Mouse (Mus musculus) heart, adult 2 months (tissue): ENCODE results near the gene Usp29. TPM values are rescaled to one million over a fixed set of nuclear protein-coding genes. Genes with fewer than 3 reads are reported as not detected.
"Not testable (repeated sequence)": the region's sequence is repeated elsewhere in the genome, so short reads cannot be mapped to it uniquely, and the experiment has no call there.

Source experiments
- DNase-seq, 2 experiments: peaks; one replicate each; pipeline ENCODE4 v3.0.0; 2021
- H3K27ac ChIP-seq: fragments of 200-600 bp; 2 replicates; pipeline ENCODE4 v1.8.1; 2022
- H3K27me3 ChIP-seq: fragments of 200-500 bp; 2 replicates; pipeline ENCODE4 v1.6.1; 2012; ENCODE audit warnings: mild to moderate bottlenecking, low read length, inconsistent platforms, mixed read lengths; ENCODE audit not compliant: control insufficient read depth, insufficient read depth
- H3K36me3 ChIP-seq: fragments of 200-500 bp; 2 replicates; pipeline ENCODE4 v1.6.1; 2012; ENCODE audit warnings: low read length, inconsistent platforms; ENCODE audit not compliant: control insufficient read depth, insufficient read depth
- H3K4me1 ChIP-seq: fragments of 200-500 bp; 2 replicates; pipeline ENCODE4 v1.6.1; 2011; ENCODE audit warnings: low read length; ENCODE audit not compliant: control insufficient read depth, insufficient read depth
- H3K4me3 ChIP-seq: fragments of 200-600 bp; 2 replicates; pipeline ENCODE4 v1.8.1; 2022
- H3K79me2 ChIP-seq: fragments of 200-500 bp; replicated peaks from 2 replicates; pipeline ENCODE4 v1.6.1; 2012; ENCODE audit warnings: mild to moderate bottlenecking, inconsistent platforms, low read length, moderate library complexity, mixed read lengths; ENCODE audit not compliant: control insufficient read depth, insufficient read depth
- H3K9ac ChIP-seq: fragments of 200-500 bp; 2 replicates; pipeline ENCODE4 v1.6.1; 2012; ENCODE audit warnings: low read depth, mild to moderate bottlenecking, control low read depth, inconsistent platforms, low read length, mixed read lengths
- CTCF ChIP-seq: fragments of 200-600 bp; IDR thresholded peaks from 2 replicates; pipeline ENCODE4 v1.8.1; 2022; ENCODE audit warnings: antibody characterized with exemption, mild to moderate bottlenecking, moderate library complexity
- EP300 ChIP-seq: fragments of 200-500 bp; IDR thresholded peaks from 2 replicates; pipeline ENCODE4 v1.6.1; 2011; ENCODE audit warnings: low read depth, low read length, control low read depth; ENCODE audit not compliant: insufficient read depth
- POLR2A ChIP-seq: fragments of 200-500 bp; IDR thresholded peaks from 2 replicates; pipeline ENCODE4 v1.6.1; 2011; ENCODE audit warnings: mild to moderate bottlenecking, low read depth, low read length, control low read depth; ENCODE audit not compliant: insufficient read depth
- WGBS: fragments of 180-500 bp; shearing (Covaris S2); methylation state at CpG from one replicate; pipeline ENCODE4 v1.1.7; 2018; 5-methylcytosine and 5-hydroxymethylcytosine counted together
- intact Hi-C: fragments of 180-260 bp; cut with DNase I; formaldehyde crosslinking; loops from one replicate; pipeline ENCODE4 v1.15.1; 2025
- polyA plus RNA-seq: library from polyadenylated mRNA; depleted of rRNA; stranded (reverse); fragments of >200 nt; gene quantifications from 2 replicates; pipeline ENCODE4 v1.2.3, GENCODE M21; 2012
- total RNA-seq, 2 experiments: library from RNA; stranded (reverse); gene quantifications; 2 replicates each; pipeline ENCODE4 v1.2.3; 2021

Usp29 gene
- total and polyA plus RNA-seq, 3 experiments = 0.11 to 0.16 TPM; not detected in 1

- Histone ChIP-seq H3K9ac (no peak overlapping the region), H3K27ac (no peak overlapping the region), H3K79me2 (no peaks in the 10 kb centered on the region), H3K36me3 (no peaks in the 10 kb centered on the region), H3K4me3 (no peak overlapping the region), H3K27me3 (no peaks in the 10 kb centered on the region), H3K4me1 (no peaks in the 10 kb centered on the region)
- TF ChIP-seq CTCF = no peak
- TF ChIP-seq EP300 = no peak
- TF ChIP-seq POLR2A = no peak
- intact Hi-C loops = no loop called here
- 76% methylated on average over 3 of the region's 3 CpGs for WGBS
- no peak for DNase-seq
Measured at GRCm38 (mm10) chr7:6868831-6869230, 138.5 kb downstream of the Usp29 start.

GRCm38 (mm10) chr7:6869556-6869955 is 139.2 kb downstream of the Usp29 start:
- whole genome bisulfite sequencing = 80% methylated on average over 1 of the region's 1 CpGs
- no peak overlapping the region for H3K9ac ChIP-seq
- intact Hi-C loops = no loop called here
- H3K4me3 ChIP-seq = no peak overlapping the region
- no peak overlapping the region for H3K27ac ChIP-seq
- DNase-seq = no peak
- no peaks in the 10 kb centered on the region for H3K79me2 ChIP-seq
- H3K27me3 ChIP-seq = no peaks in the 10 kb centered on the region
- no peaks in the 10 kb centered on the region for H3K4me1 ChIP-seq
- TF ChIP-seq POLR2A = no peak
- TF ChIP-seq EP300 = no peak
- no peak for TF ChIP-seq CTCF
- H3K36me3 ChIP-seq = no peaks in the 10 kb centered on the region

GRCm38 (mm10) chr7:6874448-6874847 is 144.1 kb downstream of the Usp29 start:
- no peaks in the 10 kb centered on the region for H3K36me3 ChIP-seq
- no peak overlapping the region for H3K4me3 ChIP-seq
- no peaks in the 10 kb centered on the region for H3K79me2 ChIP-seq
- no peaks in the 10 kb centered on the region for H3K4me1 ChIP-seq
- DNase-seq = no peak
- 77% methylated on average over 19 of the region's 19 CpGs for WGBS
- no peak overlapping the region for H3K27ac ChIP-seq
- intact Hi-C loops = no loop called here
- TF ChIP-seq EP300 (no peak), POLR2A (no peak), CTCF (no peak)
- no peak overlapping the region for H3K9ac ChIP-seq
- no peaks in the 10 kb centered on the region for H3K27me3 ChIP-seq

- 63% methylated on average over 1 of the region's 1 CpGs for WGBS
- intact Hi-C loops = no loop called here
- TF ChIP-seq EP300 (no peak), POLR2A (no peak), CTCF (no peak)
Measured at GRCm38 (mm10) chr7:6878202-6878601, 147.8 kb downstream of the Usp29 start.

GRCm38 (mm10) chr7:6878849-6879248 is 148.5 kb downstream of the Usp29 start:
- H3K9ac ChIP-seq, H3K36me3 ChIP-seq, H3K4me3 ChIP-seq, H3K27ac ChIP-seq, H3K4me1 ChIP-seq, intact Hi-C loops, H3K27me3 ChIP-seq, H3K79me2 ChIP-seq, DNase-seq: not testable (repeated sequence)
- 94% methylated on average over 3 of the region's 3 CpGs for WGBS

More at GRCm38 (mm10) chr7:6878202-6878601, 147.8 kb downstream of the Usp29 start:
- Histone ChIP-seq H3K4me1 (no peaks in the 10 kb centered on the region), H3K79me2 (no peaks in the 10 kb centered on the region), H3K27me3 (no peaks in the 10 kb centered on the region), H3K27ac (no peak overlapping the region), H3K9ac (no peak overlapping the region), H3K36me3 (no peaks in the 10 kb centered on the region), H3K4me3 (no peak overlapping the region)
- DNase-seq = no peak

GRCm38 (mm10) chr7:6879512-6880164 is 149.3 kb downstream of the Usp29 start:
- Histone ChIP-seq H3K4me3 (no peak overlapping the region), H3K27me3 (no peaks in the 10 kb centered on the region), H3K79me2 (no peaks in the 10 kb centered on the region), H3K27ac (no peak overlapping the region), H3K36me3 (no peaks in the 10 kb centered on the region), H3K4me1 (no peaks in the 10 kb centered on the region), H3K9ac (no peak overlapping the region)
- WGBS = 20% methylated on average over 11 of the region's 11 CpGs
- no peak for DNase-seq
- intact Hi-C loops = no loop called here
- no peak for TF ChIP-seq CTCF
- no peak for TF ChIP-seq EP300
- TF ChIP-seq POLR2A = no peak

GRCm38 (mm10) chr7:6880918-6881317 is 150.5 kb downstream of the Usp29 start:
- H3K79me2 ChIP-seq, H3K4me1 ChIP-seq, DNase-seq, H3K4me3 ChIP-seq, H3K27me3 ChIP-seq, H3K36me3 ChIP-seq, H3K9ac ChIP-seq, H3K27ac ChIP-seq, intact Hi-C loops: not testable (repeated sequence)
- 92% methylated on average over 1 of the region's 1 CpGs for WGBS
